Mouse (Mus musculus) brain, embryonic 14.5 days (tissue): ENCODE data around the gene Syndig1l. TPM values are rescaled to one million over a fixed set of nuclear protein-coding genes. Genes with fewer than 3 reads are reported as not detected.

Experiments
- DNase-seq: peaks from one replicate; pipeline ENCODE4 v3.0.0-alpha.2; 2011; ENCODE audit warnings: low read depth
- CTCF ChIP-seq: fragments of 200-500 bp; IDR thresholded peaks from 2 replicates; pipeline ENCODE4 v1.5.1; 2012; ENCODE audit warnings: inconsistent platforms, mild to moderate bottlenecking, moderate library complexity, borderline replicate concordance; ENCODE audit not compliant: insufficient read depth, insufficient read length; ENCODE audit errors: extremely low read depth
- POLR2A ChIP-seq: fragments of 200-500 bp; IDR thresholded peaks from 2 replicates; pipeline ENCODE4 v1.6.1; 2012; ENCODE audit warnings: mild to moderate bottlenecking, inconsistent platforms, borderline replicate concordance; ENCODE audit not compliant: poor library complexity, insufficient read depth, insufficient read length, severe bottlenecking; ENCODE audit errors: extremely low read depth
- polyA plus RNA-seq: library from polyadenylated mRNA; depleted of rRNA; stranded (reverse); fragments of >200 nt; gene quantifications from 2 replicates; pipeline ENCODE4 v1.2.3, GENCODE M21; 2012; rRNA removed

The Syndig1l gene
- polyA plus RNA-seq, result 5.0 and 10.1 TPM in 2 replicates

DNA sequence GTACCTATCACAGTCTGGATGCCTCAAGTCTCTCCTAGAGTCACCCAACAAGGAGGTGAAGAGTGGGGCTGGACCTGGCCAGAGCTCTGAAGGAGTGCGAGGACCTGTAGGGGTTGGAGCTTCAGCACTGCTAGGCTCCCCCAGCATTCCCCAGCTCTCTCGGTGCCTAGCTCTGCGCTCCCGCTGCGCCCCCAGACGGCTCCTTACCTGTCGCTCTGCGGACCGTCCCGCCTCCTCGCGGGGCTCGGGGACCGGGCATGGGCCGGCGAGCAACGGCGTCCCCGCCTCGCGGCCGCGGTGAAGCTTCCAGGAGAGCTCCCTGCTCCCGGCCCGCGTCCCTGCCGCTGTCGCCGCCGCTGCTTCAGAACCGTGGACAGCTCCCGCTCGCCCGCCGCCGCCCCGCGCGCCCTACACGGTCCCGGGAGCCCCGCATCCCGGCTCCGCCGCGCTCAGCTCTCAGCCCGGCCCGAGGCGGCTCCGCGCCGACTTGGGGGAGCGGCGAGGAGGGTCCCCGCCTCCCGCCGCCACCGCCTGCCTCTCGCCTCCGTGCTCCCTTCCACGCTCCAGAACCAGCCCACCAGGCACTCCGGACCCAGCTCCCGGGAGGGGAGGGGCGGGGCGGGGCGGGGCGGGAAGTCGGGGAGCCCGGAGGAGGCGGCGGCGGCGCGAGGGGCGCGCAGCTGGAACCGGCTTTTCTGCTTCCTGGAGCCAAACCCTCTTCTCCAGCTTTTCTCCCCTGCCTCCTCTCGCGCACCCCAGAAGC is at the start of gene Syndig1l:
Gene Syndig1l (minus strand): TSS at position 513 of the 763 bp plus-strand sequence.
- peak; percentile 69 for DNase-seq
- TF ChIP-seq CTCF (no peak), POLR2A (no peak)

- TF ChIP-seq POLR2A, result no peak
- no peak for TF ChIP-seq CTCF
These were observed 49.5 kb upstream of the Syndig1l start for GRCm38 (mm10) chr12:84748134-84748533.

GRCm38 (mm10) chr12:84745700-84746099 is 47.1 kb upstream of the Syndig1l start:
- no peak for DNase-seq
- no peak for TF ChIP-seq CTCF
- TF ChIP-seq POLR2A, result no peak

More at GRCm38 (mm10) chr12:84748134-84748533, 49.5 kb upstream of the Syndig1l start:
- no peak for DNase-seq

- TF ChIP-seq CTCF, result no peak
- no peak for TF ChIP-seq POLR2A
- no peak for DNase-seq
These were observed 44.9 kb upstream of the Syndig1l start for GRCm38 (mm10) chr12:84743496-84743895.

DNA sequence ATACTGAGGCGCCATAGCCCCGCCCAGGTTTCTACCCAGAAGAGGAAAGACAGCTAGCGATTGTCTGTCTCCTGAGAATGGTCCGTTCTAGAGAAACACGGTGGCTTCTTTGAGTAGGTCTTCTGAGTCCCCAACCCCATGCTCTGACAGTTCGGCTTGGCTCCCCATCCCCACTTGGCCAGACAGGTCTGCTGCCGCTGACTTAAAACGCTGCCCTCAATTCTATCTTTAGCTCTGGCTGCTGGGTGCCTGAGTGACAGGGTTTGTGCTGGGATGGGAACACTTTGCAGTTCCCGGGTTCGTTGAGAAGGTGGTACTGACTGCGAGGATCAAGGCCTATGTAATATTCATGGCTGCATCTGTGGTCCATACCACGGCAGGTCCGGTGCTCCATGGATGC is 34.7 kb upstream of the Syndig1l start:
- DNase-seq, result no peak
- TF ChIP-seq CTCF (no peak), POLR2A (no peak)

- TF ChIP-seq CTCF (no peak), POLR2A (no peak)
- DNase-seq, result no peak
These were observed 29.8 kb upstream of the Syndig1l start for GRCm38 (mm10) chr12:84728421-84728820.

- no peak for DNase-seq
- TF ChIP-seq POLR2A, result no peak
These were observed 28.8 kb upstream of the Syndig1l start for GRCm38 (mm10) chr12:84727434-84727833.

GRCm38 (mm10) chr12:84726986-84727385 is 28.4 kb upstream of the Syndig1l start:
- no peak for DNase-seq
- no peak for TF ChIP-seq POLR2A
- TF ChIP-seq CTCF, result no peak

DNA sequence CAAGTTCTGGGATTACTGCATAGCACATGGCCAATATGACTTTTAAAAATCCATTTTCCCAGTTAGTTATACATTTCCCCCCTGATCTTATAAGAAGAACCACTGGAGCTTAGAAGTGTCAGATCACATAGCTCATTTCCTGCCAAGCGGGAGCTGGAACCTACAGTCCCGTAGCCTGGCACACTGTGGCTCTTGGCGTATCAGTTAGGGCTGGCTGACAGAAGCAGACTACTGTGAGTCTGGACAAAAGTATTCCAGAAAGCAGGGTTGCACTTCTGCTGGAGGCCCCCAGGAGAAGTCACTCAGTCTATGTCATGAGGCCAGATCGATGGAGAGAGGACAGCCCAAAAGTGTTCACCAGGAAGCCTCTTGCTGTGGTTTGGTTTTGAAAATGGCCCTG is 27.8 kb upstream of the Syndig1l start:
- TF ChIP-seq CTCF, result no peak
- TF ChIP-seq POLR2A, result no peak
- no peak for DNase-seq

GRCm38 (mm10) chr12:84718462-84719244 is 20.0 kb upstream of the Syndig1l start:
- no peak for TF ChIP-seq POLR2A
- no peak for TF ChIP-seq CTCF
- DNase-seq, result no peak

- no peak for DNase-seq
- TF ChIP-seq CTCF (no peak), POLR2A (no peak)
These were observed 15.9 kb upstream of the Syndig1l start for GRCm38 (mm10) chr12:84714578-84714977.
